Mouse (Mus musculus) kidney, adult 9 months (tissue): ENCODE results near the gene Twnk.

Source experiments
- DNase-seq: peaks from one replicate; pipeline ENCODE4 v3.0.0; 2022

Gene Twnk

GRCm38 (mm10) chr19:45003740-45004516 lies 1.5 kb upstream of the Twnk start:
- DNase-seq, result no peak

GRCm38 (mm10) chr19:45005957-45006712 lies 672 bp downstream of the Twnk start, which contains the start of gene Mrpl43:
Gene Mrpl43, minus strand, starts transcription at chr19:45006442.
- DNase-seq, result peak; percentile 97

GRCm38 (mm10) chr19:45007021-45007420 lies 1.6 kb downstream of the Twnk start:
- DNase-seq, result no peak

DNA sequence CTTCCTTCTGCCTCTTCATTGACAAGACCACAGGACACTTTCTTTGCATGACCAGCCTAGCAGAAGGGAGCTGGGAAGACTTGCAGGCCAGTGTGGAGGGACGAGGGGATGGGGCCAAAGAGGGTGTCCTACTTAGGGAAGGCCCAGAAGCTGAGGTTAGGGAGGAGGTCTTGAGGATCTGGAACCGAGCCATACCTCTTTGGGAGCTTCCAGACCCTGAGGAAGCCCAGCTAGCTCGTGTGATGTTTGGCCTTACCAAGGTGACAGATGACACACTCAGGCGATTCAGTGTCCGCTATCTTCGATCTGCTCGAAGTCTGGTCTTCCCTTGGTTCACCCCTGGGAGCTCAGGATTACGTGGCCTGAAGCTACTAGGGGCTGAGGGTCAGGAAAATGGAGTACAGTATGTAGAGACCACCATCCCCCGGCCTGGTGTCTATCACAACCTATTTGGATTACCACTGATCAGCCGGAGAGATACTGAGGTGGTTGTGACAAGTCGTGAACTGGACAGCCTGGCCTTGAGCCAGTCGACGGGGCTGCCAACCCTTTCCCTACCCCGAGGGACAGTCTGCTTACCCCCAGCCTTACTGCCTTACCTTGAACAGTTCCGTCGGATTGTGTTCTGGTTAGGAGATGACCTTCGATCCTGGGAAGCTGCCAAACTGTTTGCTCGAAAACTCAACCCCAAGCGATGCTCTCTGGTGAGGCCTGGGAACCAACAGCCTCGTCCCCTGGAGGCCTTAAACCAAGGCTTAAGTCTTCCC lies 2.1 kb downstream of the Twnk start:
- DNase-seq, result peak; percentile 90

DNA sequence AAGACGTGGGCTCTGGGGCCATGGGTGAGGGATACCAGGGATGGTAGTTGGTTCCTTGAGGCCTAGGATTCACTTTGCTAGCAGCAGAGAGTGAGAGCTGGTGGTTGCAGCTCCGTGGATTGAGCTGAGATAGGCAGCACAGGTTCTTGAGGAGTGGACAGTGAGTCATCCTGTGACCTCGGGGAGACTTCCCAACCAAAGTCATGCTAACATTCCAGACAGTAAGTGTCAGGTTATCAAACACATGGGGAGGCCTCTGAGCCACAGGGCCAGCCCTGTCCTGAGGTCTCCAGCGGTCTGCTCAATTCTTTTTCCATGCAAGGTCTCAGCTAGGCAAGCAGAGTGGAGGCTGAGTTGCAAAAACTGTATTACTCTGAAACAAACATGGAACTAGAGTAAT lies 5.2 kb downstream of the Twnk start:
- DNase-seq, result no peak

DNA sequence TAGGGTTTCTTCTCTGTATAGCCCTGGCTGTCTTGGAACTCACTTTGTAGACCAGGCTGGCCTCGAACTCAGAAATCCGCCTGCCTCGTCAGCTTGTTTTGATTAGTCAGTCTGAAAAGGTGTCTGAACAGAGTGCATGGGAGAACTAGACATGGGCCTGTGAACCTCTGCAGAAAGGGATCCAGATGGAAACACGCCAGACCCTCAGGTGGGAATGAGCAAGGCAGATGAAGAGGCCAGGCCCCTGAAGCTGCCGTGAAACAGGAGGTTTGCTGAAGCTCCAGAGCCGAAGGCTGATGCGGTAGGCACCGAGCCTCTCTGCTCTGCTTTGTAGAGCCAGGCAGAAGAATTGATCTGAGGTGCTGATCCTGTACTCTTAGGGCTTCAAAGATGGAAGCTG lies 6.8 kb downstream of the Twnk start:
- DNase-seq, result no peak

- DNase-seq, result peak; percentile 60
These were observed 7.2 kb downstream of the Twnk start for GRCm38 (mm10) chr19:45012636-45013035.

GRCm38 (mm10) chr19:45013581-45014225 lies 8.2 kb downstream of the Twnk start:
- DNase-seq, result no peak

DNA sequence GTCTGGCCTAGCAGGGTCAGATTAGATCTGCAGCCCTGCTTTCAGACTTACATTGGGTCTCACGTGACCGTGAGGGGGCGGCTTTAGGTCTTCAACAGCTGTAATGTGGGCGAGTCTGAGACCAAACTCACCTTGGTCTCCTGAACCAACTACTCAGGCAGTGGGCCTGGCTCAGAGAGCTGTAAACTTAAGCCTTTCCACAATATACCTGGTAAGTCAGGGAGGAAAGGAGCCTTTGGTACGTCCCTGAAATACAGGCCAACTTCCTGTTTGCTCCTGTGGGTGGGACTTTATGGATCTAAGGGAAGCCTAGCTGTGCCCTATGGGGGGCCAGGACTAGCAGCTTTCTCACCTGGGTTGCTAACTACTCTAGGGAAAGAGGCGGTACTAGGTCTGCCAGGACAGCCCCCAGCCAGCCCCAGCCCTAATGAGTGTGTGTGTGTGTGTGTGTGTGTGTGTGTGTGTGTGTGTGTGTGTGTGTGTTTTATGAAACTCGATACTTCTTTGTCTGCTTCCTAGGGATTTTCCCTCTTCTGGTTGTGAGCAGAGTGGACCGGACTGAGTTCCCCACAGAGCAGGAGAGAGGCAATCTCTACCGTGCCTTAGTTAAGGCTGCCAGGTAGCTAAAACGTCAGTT lies 9.0 kb downstream of the Twnk start, which contains the start of gene Lzts2:
Lzts2 (plus strand) TSS at position 80 of the 637 bp plus-strand sequence.
- DNase-seq, result peak; percentile 63

DNA sequence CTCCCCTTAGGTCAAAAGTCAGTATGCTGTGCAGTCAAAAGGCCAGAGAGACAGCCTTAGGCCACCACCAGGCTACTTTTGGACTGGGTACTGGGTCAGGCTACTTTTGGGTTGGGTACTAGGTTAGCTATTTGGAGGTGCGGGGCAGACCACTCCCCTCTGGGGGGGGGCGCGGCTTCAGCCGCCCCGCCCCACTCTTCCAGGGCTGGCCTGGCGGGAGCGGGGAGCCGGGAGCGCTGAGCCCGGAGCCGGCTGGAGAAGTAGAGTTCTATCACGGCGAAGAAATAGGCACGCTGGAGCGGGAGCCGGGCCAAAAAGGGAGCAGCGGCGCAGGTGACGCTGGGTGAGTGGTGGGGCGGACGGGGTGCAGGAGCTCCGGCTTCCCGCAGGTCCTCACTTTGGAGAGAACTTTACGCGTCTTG lies 9.5 kb downstream of the Twnk start:
- peak; percentile 93 for DNase-seq

GRCm38 (mm10) chr19:45015518-45016281 lies 10.2 kb downstream of the Twnk start:
- DNase-seq, result peak; percentile 68

DNA sequence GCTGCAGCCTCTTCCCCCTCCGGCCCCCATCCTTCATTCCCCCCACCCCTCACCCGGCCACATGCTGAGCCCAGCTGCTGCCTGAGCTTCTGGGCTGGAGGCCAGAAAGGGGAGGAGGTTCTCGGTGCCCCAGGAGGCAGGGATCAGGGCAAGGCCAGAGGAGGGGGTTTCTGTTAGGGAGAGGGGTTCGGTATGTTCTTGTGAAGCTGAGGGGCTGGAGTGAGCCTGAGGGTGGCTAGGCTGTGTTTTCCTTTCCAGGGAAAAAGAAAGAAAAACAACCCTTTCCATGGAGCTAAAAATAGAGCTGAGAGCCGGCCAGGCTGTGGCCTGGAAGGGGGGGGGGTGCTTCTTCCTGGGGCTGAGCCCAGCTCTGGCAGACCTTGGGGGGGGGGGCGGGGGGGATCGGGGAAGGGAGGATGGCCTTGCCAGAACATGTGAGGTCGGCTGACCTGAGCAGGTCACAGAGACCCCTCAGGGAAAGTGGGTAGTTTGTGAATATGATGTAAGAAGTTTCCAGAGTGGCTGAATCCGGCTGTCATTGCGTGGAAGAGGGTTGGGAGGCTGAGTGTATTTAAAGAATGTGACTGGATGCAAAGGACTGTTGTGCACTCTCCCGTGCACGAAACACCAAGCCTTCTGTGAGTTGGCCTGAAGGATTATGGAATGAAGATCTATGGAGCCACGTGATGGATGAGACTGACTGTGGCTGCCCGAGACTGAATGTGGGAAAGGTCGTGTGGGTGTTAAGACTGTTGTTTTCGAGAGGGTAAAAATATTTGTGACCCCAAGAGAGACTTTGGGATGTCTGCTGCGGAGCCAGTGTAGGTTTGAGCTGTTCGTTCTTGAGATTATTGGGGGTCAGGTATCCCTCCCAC lies 11.1 kb downstream of the Twnk start:
- peak; percentile 91 for DNase-seq

- DNase-seq, result peak; percentile 86
These were observed 11.8 kb downstream of the Twnk start for GRCm38 (mm10) chr19:45017216-45017771.

DNA sequence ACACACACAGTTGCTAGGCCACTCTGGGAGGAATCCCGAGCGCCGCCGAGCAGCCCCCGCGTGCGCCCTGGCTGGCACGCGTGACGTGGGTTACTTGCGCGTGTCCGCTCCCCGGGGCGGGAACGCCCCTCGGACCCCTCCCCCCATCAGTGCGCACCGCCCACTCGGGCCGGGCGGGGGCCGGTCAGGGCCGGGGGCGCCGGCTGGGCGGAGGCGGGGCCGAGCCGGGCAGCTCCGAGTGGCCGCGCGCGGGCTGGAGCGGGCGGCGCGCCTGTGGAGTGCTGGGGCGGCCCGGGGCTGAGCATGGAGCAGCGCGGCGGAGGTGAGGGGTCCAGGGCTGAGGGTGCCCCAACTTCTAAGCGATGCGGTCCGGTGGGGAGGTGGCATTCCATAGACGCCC lies 12.4 kb downstream of the Twnk start:
- peak; percentile 89 for DNase-seq

- peak; percentile 53 for DNase-seq
These were observed 12.9 kb downstream of the Twnk start for GRCm38 (mm10) chr19:45018351-45018831.

- peak; percentile 58 for DNase-seq
These were observed 14.9 kb downstream of the Twnk start for GRCm38 (mm10) chr19:45020348-45020747.

GRCm38 (mm10) chr19:45021362-45021761 lies 15.9 kb downstream of the Twnk start:
- no peak for DNase-seq

GRCm38 (mm10) chr19:45023993-45024392 lies 18.5 kb downstream of the Twnk start:
- DNase-seq, result no peak

- DNase-seq, result no peak
These were observed 19.3 kb downstream of the Twnk start for GRCm38 (mm10) chr19:45024775-45025174.
